Mouse (Mus musculus) stomach, embryonic 15.5 days (tissue): ENCODE measurements around the gene Eif1b. TPM values are rescaled to one million over a fixed set of nuclear protein-coding genes. Genes with fewer than 3 reads are reported as not detected.

Source experiments
- ATAC-seq: fragments of 200-750 bp; cut with Nextera tagmentation; 2 replicates; pipeline ENCODE4 v1.8.0; 2017; ENCODE audit warnings: low read depth, moderate number of reproducible peaks, moderate TSS enrichment; ENCODE audit not compliant: insufficient read depth, low FRiP score
- H3K27ac ChIP-seq: fragments of 300-500 bp; sonication (generic); 2 replicates; pipeline ENCODE4 v1.5.1; 2015; ENCODE audit warnings: mild to moderate bottlenecking, inconsistent platforms
- H3K27me3 ChIP-seq: fragments of 300-500 bp; sonication (generic); replicated peaks from 2 replicates; pipeline ENCODE4 v1.6.1; 2015; ENCODE audit warnings: inconsistent platforms
- H3K36me3 ChIP-seq: fragments of 300-500 bp; sonication (generic); 2 replicates; pipeline ENCODE4 v1.6.1; 2015; ENCODE audit warnings: inconsistent platforms
- H3K4me1 ChIP-seq: fragments of 300-500 bp; sonication (generic); 2 replicates; pipeline ENCODE4 v1.6.1; 2015; ENCODE audit warnings: inconsistent platforms
- H3K4me2 ChIP-seq: fragments of 300-500 bp; sonication (generic); 2 replicates; pipeline ENCODE4 v1.6.1; 2015; ENCODE audit warnings: mild to moderate bottlenecking, inconsistent platforms
- H3K4me3 ChIP-seq: fragments of 300-500 bp; sonication (generic); replicated peaks from 2 replicates; pipeline ENCODE4 v1.5.1; 2015; ENCODE audit warnings: inconsistent platforms
- H3K9ac ChIP-seq: fragments of 300-500 bp; sonication (generic); 2 replicates; pipeline ENCODE4 v1.6.1; 2015; ENCODE audit warnings: inconsistent platforms
- H3K9me3 ChIP-seq: fragments of 300-500 bp; sonication (generic); 2 replicates; pipeline ENCODE4 v1.6.1; 2016; ENCODE audit warnings: inconsistent platforms
- whole genome bisulfite sequencing: fragments of 180-500 bp; shearing (Covaris S2); methylation state at CpG from one replicate; pipeline ENCODE4 v1.1.7; 2015; 5-methylcytosine and 5-hydroxymethylcytosine counted together
- polyA plus RNA-seq: library from polyadenylated mRNA; unstranded; fragments of >200 nt; fragmentation: Nextera tagmentation; extraction: Ambion mirVana; gene quantifications from 2 replicates; pipeline ENCODE4 v1.2.1, GENCODE M21; 2015

Eif1b gene
- polyA plus RNA-seq: 153 and 162 TPM in 2 replicates

GRCm38 (mm10) chr9:120492010-120492399 lies at the start of gene Eif1b:
Gene Eif1b (plus strand): TSS chr9:120492232.
- Histone ChIP-seq H3K9ac (peak within 1 kb of the TSS; percentile 100), H3K4me1 (peaks cover 15% of the 10 kb centered on the region), H3K36me3 (peaks cover 17% of the 10 kb centered on the region), H3K27me3 (no peaks in the 10 kb centered on the region), H3K4me2 (peak within 1 kb of the TSS; percentile 71), H3K27ac (peak within 1 kb of the TSS; percentile 92), H3K9me3 (no peaks in the 10 kb centered on the region), H3K4me3 (peak within 1 kb of the TSS; percentile 99)
- ATAC-seq: peak; percentile 30
- 2% methylated on average over 19 of the region's 19 CpGs for WGBS

DNA sequence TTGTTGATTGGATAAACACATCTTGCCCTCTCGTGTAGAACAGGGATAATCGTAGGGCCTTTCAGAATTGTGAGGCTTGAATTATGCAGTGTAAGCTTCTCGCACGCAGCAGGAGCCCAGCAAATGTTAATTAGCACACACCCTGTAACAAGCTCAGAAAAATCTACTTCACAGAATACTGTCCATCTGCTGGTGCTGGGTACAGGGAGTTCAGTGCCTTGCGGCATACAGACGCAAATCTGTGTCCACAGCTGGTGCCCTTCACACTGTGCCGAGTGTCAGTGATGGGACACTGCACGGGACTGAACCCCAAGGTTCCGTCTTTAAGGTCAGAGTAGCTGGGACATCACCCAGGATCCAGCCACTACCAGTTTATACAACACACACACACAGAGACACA lies 47.4 kb upstream of the Eif1b start:
- Histone ChIP-seq H3K4me1 (no peaks in the 10 kb centered on the region), H3K36me3 (no peaks in the 10 kb centered on the region), H3K27me3 (no peaks in the 10 kb centered on the region), H3K9me3 (no peaks in the 10 kb centered on the region), H3K9ac (no peak overlapping the region), H3K4me2 (no peak overlapping the region), H3K4me3 (no peak overlapping the region), H3K27ac (no peak overlapping the region)
- WGBS: 74% methylated on average over 9 of the region's 9 CpGs
- no peak for ATAC-seq

- no peaks in the 10 kb centered on the region for H3K36me3 ChIP-seq
- no peaks in the 10 kb centered on the region for H3K4me1 ChIP-seq
- no peak for ATAC-seq
- H3K27me3 ChIP-seq: no peaks in the 10 kb centered on the region
- no peak overlapping the region for H3K9ac ChIP-seq
- WGBS: 80% methylated on average over 6 of the region's 6 CpGs
- no peak overlapping the region for H3K4me3 ChIP-seq
- no peak overlapping the region for H3K4me2 ChIP-seq
- H3K9me3 ChIP-seq: no peaks in the 10 kb centered on the region
- H3K27ac ChIP-seq: no peak overlapping the region
Measured at GRCm38 (mm10) chr9:120449696-120450329, 42.2 kb upstream of the Eif1b start.

DNA sequence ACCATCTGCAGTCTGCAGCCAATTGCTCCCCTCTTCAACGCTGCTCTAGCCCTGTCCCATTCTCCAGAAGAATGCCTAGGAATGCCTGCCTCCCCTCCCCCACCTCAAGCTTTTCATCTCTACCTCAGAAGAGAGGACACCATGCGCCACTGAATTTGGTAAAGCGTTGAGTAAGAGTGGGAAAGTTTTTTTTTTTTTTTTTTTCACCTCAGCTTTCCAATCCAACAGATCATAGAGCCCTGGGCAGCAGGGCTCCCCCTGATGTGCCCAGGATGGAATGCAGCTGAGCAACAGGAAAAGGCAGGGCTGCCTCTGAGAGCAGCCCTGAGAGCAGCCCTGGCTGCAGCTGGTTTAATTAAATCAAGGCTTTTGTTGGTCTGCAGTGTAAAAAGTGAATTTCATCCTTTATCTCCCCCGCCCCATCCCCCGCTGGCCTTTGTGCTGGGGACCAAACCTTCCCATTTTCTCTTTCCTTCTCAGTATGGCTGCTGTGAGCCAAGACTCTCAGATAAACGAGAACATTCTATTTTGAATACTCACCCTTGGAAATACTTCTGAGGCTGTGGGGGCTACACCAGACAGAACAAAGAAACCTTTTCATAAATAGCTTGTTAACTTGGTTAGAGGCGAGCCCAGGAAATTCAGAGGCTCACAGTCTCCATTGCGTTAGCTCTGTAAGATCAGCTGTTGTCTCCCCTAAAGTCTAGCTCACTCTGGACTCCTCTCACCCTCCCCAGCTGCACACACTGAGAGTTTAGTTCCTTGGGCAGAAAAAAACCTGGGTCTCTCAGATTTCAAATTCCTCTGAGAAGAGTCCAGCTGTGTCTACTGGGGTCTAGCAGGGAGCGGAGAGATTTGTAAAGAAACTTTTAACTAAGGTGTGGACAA lies 36.0 kb upstream of the Eif1b start:
- no peak overlapping the region for H3K4me2 ChIP-seq
- H3K4me1 ChIP-seq: peaks cover 3% of the 10 kb centered on the region; the same call in 1 of the 2 replicates
- H3K4me3 ChIP-seq: no peak overlapping the region
- no peaks in the 10 kb centered on the region for H3K36me3 ChIP-seq
- H3K27me3 ChIP-seq: no peaks in the 10 kb centered on the region
- H3K9ac ChIP-seq: no peak overlapping the region
- whole genome bisulfite sequencing: 30% methylated on average over 9 of the region's 9 CpGs
- no peaks in the 10 kb centered on the region for H3K9me3 ChIP-seq
- 0 out of 2 replicates have a peak, but pooled peaks have one; percentile 53 for ATAC-seq
- peak overlapping the region; percentile 63 for H3K27ac ChIP-seq

DNA sequence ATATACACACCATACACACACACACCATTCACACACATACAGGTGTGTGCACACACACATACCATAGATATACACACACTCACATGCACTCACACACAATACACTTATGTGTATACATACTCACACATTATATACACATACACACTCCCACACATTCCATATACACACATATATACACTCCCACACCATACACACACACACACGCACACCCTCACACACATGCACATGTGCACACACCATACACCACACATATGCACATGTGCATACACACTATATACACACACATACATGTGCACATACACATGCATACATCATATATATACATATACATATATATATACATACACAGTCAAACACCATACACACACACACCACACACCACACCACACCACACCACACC lies 21.6 kb upstream of the Eif1b start:
- no peak overlapping the region for H3K4me3 ChIP-seq
- H3K27ac ChIP-seq: no peak overlapping the region
- H3K9ac ChIP-seq: no peak overlapping the region
- ATAC-seq: no peak
- H3K36me3 ChIP-seq: no peaks in the 10 kb centered on the region
- no peaks in the 10 kb centered on the region for H3K4me1 ChIP-seq
- H3K9me3 ChIP-seq: no peaks in the 10 kb centered on the region
- H3K27me3 ChIP-seq: no peaks in the 10 kb centered on the region
- WGBS: 91% methylated on average over 1 of the region's 1 CpGs
- H3K4me2 ChIP-seq: no peak overlapping the region

GRCm38 (mm10) chr9:120481644-120482043 lies 10.4 kb upstream of the Eif1b start:
- Histone ChIP-seq H3K36me3 (no peaks in the 10 kb centered on the region), H3K27ac (no peak overlapping the region), H3K27me3 (no peaks in the 10 kb centered on the region), H3K9ac (no peak overlapping the region), H3K9me3 (no peaks in the 10 kb centered on the region), H3K4me1 (0 out of 2 replicates have a peak, but pooled peaks cover 3% of the 10 kb centered on the region), H3K4me2 (no peak overlapping the region), H3K4me3 (no peak overlapping the region)
- 73% methylated on average over 3 of the region's 3 CpGs for WGBS
- ATAC-seq: no peak

DNA sequence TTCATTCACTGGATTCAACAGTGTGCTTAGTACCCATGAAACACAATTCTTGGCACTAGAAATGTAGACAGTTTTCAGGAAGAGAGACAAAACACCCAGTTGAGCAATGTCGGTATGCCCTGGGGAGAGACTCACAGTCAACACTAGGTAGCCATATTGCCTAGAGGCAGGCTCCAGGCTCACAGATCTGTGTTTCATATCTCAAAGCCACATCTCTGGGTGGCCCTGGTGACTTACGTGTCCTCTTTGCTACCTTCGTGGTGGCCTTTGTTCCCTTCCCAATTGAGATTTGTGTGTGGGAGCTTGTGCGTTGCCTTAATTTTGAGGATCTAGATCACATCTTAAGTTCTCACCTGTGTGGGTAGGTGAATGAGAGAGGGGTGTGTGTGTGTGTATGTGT lies 9.7 kb upstream of the Eif1b start:
- Histone ChIP-seq H3K4me3 (no peak overlapping the region), H3K27me3 (no peaks in the 10 kb centered on the region), H3K27ac (no peak overlapping the region), H3K4me1 (0 out of 2 replicates have a peak, but pooled peaks cover 3% of the 10 kb centered on the region), H3K9ac (no peak overlapping the region), H3K4me2 (no peak overlapping the region), H3K36me3 (no peaks in the 10 kb centered on the region), H3K9me3 (no peaks in the 10 kb centered on the region)
- ATAC-seq: no peak
- WGBS: 89% methylated on average over 4 of the region's 4 CpGs

GRCm38 (mm10) chr9:120483101-120483500 lies 8.9 kb upstream of the Eif1b start:
- no peaks in the 10 kb centered on the region for H3K9me3 ChIP-seq
- H3K4me1 ChIP-seq: 0 out of 2 replicates have a peak, but pooled peaks cover 1% of the 10 kb centered on the region
- 79% methylated on average over 8 of the region's 8 CpGs for WGBS
- H3K27me3 ChIP-seq: no peaks in the 10 kb centered on the region
- H3K4me2 ChIP-seq: no peak overlapping the region
- H3K4me3 ChIP-seq: no peak overlapping the region
- H3K27ac ChIP-seq: no peak overlapping the region
- no peak for ATAC-seq
- no peaks in the 10 kb centered on the region for H3K36me3 ChIP-seq
- H3K9ac ChIP-seq: no peak overlapping the region

DNA sequence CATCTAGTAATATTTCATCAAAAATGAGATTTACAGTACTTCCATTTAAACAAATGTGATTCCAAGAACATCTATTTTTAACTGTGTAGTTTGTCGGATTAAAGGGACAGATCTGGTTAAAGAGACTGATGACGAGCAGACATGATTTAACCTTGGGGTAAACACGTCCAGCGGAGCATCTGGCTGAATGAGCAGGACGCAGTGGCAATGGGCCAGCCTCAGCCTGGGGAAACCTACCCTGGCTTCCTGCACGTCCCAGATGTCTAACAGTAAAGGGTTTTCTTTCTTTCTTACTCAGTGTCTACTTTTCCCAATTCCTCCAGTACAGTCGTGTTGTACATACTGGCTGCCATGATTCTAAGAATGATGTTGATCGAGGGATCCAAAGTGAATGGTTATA lies 5.0 kb upstream of the Eif1b start:
- Histone ChIP-seq H3K4me2 (no peak overlapping the region), H3K27me3 (no peaks in the 10 kb centered on the region), H3K4me1 (no peaks in the 10 kb centered on the region), H3K9ac (no peak overlapping the region), H3K36me3 (no peaks in the 10 kb centered on the region), H3K9me3 (no peaks in the 10 kb centered on the region), H3K27ac (no peak overlapping the region), H3K4me3 (no peak overlapping the region)
- WGBS: 55% methylated on average over 8 of the region's 8 CpGs
- ATAC-seq: no peak

DNA sequence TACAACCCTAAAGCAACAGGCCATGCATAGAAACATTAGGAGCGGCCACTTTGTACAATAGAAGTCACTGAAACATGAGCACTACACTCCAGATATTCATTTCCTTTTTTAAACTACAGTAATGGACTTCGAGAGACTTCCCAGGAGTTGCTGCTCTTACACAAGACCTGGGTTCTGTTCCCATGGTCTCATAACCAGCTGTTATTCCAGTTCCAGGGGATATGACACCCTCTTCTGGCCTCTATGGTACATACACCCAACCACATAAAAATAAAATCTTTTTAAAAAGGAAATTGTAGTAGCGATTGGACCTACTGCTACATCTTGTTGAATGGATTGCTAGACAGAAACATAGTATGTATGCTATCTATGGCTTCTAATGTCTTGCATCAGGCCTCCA lies 523 bp upstream of the Eif1b start:
- Histone ChIP-seq H3K9me3 (no peaks in the 10 kb centered on the region), H3K4me1 (peaks cover 13% of the 10 kb centered on the region), H3K27ac (no peak overlapping the region), H3K4me2 (peak overlapping the region; percentile 71), H3K36me3 (peaks cover 17% of the 10 kb centered on the region), H3K4me3 (peak overlapping the region; percentile 99), H3K27me3 (no peaks in the 10 kb centered on the region), H3K9ac (no peak overlapping the region)
- ATAC-seq: no peak
- WGBS: 75% methylated on average over 3 of the region's 3 CpGs

GRCm38 (mm10) chr9:120492400-120493351 lies 644 bp downstream of the Eif1b start:
- H3K36me3 ChIP-seq: peaks cover 17% of the 10 kb centered on the region
- peak overlapping the region; percentile 92 for H3K27ac ChIP-seq
- ATAC-seq: peak; percentile 79
- no peaks in the 10 kb centered on the region for H3K27me3 ChIP-seq
- WGBS: under 1% methylated on average over 88 of the region's 97 CpGs
- H3K4me1 ChIP-seq: peaks cover 19% of the 10 kb centered on the region
- H3K9me3 ChIP-seq: no peaks in the 10 kb centered on the region
- H3K4me3 ChIP-seq: peak overlapping the region; percentile 99
- peak overlapping the region; percentile 100 for H3K9ac ChIP-seq
- peak overlapping the region; percentile 71 for H3K4me2 ChIP-seq
